Comparison of ENCODE assay signal across 8 mouse cellular contexts in genomic region chr17:26977354-26977753, GRCm38 (mm10). TPM values are rescaled to one million over a fixed set of nuclear protein-coding genes. Genes with fewer than 3 reads are reported as not detected.
DNase-seq lines count a peak whose midpoint lies in the region; ATAC-seq and TF ChIP-seq lines count a peak whose summit lies in the region.
"Not testable (repeated sequence)": the region's sequence is repeated elsewhere in the genome, so short reads cannot be mapped to it uniquely, and the experiment has no call there.

No protein-coding gene starts in this region.

- 0 out of 2 replicates have a peak, but pooled peaks have one; percentile 16 for TF ChIP-seq CTCF in heart, adult 2 months (IDR thresholded peaks at IDR 0.05)
- peak; percentile 30; the same call in 1 of the 2 replicates for TF ChIP-seq CTCF in kidney, postnatal 0 days (IDR thresholded peaks at IDR 0.05; ENCODE audit: low read depth)
- peak; percentile 26; the same call in 1 of the 2 replicates for TF ChIP-seq CTCF in liver, postnatal 0 days (IDR thresholded peaks at IDR 0.05; ENCODE audit: low read depth)
- peak; percentile 30 for TF ChIP-seq CTCF in midbrain, postnatal 0 days (IDR thresholded peaks at IDR 0.05)
- peak; percentile 25; the same call in 1 of the 2 replicates for TF ChIP-seq CTCF in stomach, postnatal 0 days (IDR thresholded peaks at IDR 0.05; ENCODE audit: low read depth)

- intact Hi-C loops in heart, adult 2 months (cut with DNase I), result not testable (repeated sequence)

- not testable (repeated sequence) for ATAC-seq in kidney, postnatal 0 days (replicated peaks; ENCODE audit: low FRiP score, low read depth); liver, postnatal 0 days; midbrain, postnatal 0 days (ENCODE audit: low FRiP score); stomach, postnatal 0 days (ENCODE audit: low FRiP score, low TSS enrichment)

- TF ChIP-seq POLR2A in heart, adult 2 months (IDR thresholded peaks at IDR 0.05; ENCODE audit: insufficient read depth, low read depth, low read length), result not testable (repeated sequence)

- not testable (repeated sequence) for H3K27ac ChIP-seq in heart, adult 2 months; kidney, postnatal 0 days; liver, postnatal 0 days (ENCODE audit: low read depth); midbrain, postnatal 0 days (ENCODE audit: low read depth, low read length); stomach, postnatal 0 days (replicated peaks)

- H3K9ac ChIP-seq in heart, adult 2 months (ENCODE audit: low read depth, low read length); kidney, postnatal 0 days (ENCODE audit: low read depth, low read length); liver, postnatal 0 days (replicated peaks); midbrain, postnatal 0 days (replicated peaks; ENCODE audit: low read length, poor library complexity, severe bottlenecking); stomach, postnatal 0 days (ENCODE audit: low read length): not testable (repeated sequence)

- H3K79me2 ChIP-seq in heart, adult 2 months (replicated peaks; ENCODE audit: control insufficient read depth, insufficient read depth, low read length), result not testable (repeated sequence)

- H3K27me3 ChIP-seq in heart, adult 2 months (ENCODE audit: control insufficient read depth, insufficient read depth, low read length); kidney, postnatal 0 days (ENCODE audit: insufficient read depth, low read length); liver, postnatal 0 days (ENCODE audit: insufficient read depth, low read length); midbrain, postnatal 0 days (ENCODE audit: insufficient read depth, low read length); stomach, postnatal 0 days (ENCODE audit: control insufficient read depth, insufficient read depth, low read length): not testable (repeated sequence)

- not testable (repeated sequence) for H3K4me2 ChIP-seq in kidney, postnatal 0 days (ENCODE audit: low read length); liver, postnatal 0 days (ENCODE audit: low read depth, low read length); midbrain, postnatal 0 days (ENCODE audit: low read depth, low read length, poor library complexity, severe bottlenecking); stomach, postnatal 0 days (replicated peaks; ENCODE audit: low read depth)

- H3K4me3 ChIP-seq in heart, adult 2 months; kidney, postnatal 0 days (replicated peaks; ENCODE audit: low read depth, low read length); liver, postnatal 0 days (ENCODE audit: low read depth, low read length); midbrain, postnatal 0 days (ENCODE audit: low read depth, low read length); stomach, postnatal 0 days (ENCODE audit: low read depth, low read length): not testable (repeated sequence)

- not testable (repeated sequence) for H3K36me3 ChIP-seq in heart, adult 2 months (ENCODE audit: control insufficient read depth, insufficient read depth, low read length); midbrain, postnatal 0 days (ENCODE audit: insufficient read depth, low read length); stomach, postnatal 0 days (ENCODE audit: control insufficient read depth, insufficient read depth, low read length)
- H3K36me3 ChIP-seq in kidney, postnatal 0 days (ENCODE audit: insufficient read depth, low read length), result peaks cover 13% of the 10 kb centered on the region
- H3K36me3 ChIP-seq in liver, postnatal 0 days (replicated peaks; ENCODE audit: insufficient read depth, low read length), result peaks cover 13% of the 10 kb centered on the region

- H3K9me3 ChIP-seq in kidney, postnatal 0 days (replicated peaks; ENCODE audit: low read length); liver, postnatal 0 days (ENCODE audit: low read length); midbrain, postnatal 0 days (ENCODE audit: low read length); stomach, postnatal 0 days (ENCODE audit: control insufficient read depth, low read length): not testable (repeated sequence)

- peak; percentile 37 for DNase-seq in CD4-positive helper T cell, adult 2 months (ENCODE audit: low read depth, low spot score)
- peak; percentile 44 for DNase-seq in ES-CJ7 (ENCODE audit: low read depth, low spot score)
- peak; percentile 54 for DNase-seq in R1 (ENCODE audit: low read depth, low spot score)
- not testable (repeated sequence) for DNase-seq in heart, adult 2 months; kidney, postnatal 0 days (ENCODE audit: low spot score); liver, postnatal 0 days; midbrain, postnatal 0 days (ENCODE audit: low spot score); stomach, postnatal 0 days (ENCODE audit: low spot score)

- not testable (repeated sequence) for H3K4me1 ChIP-seq in heart, adult 2 months (ENCODE audit: control insufficient read depth, insufficient read depth, low read length); kidney, postnatal 0 days (replicated peaks; ENCODE audit: insufficient read depth, low read length); midbrain, postnatal 0 days (ENCODE audit: insufficient read depth, low read length); stomach, postnatal 0 days (replicated peaks; ENCODE audit: control insufficient read depth, insufficient read depth)
- H3K4me1 ChIP-seq in liver, postnatal 0 days (ENCODE audit: insufficient read depth), result peaks cover 10% of the 10 kb centered on the region

- TF ChIP-seq EP300 in heart, adult 2 months (IDR thresholded peaks at IDR 0.05; ENCODE audit: insufficient read depth, low read depth, low read length); liver, postnatal 0 days (IDR thresholded peaks at IDR 0.05; ENCODE audit: low read depth); stomach, postnatal 0 days (optimal IDR thresholded peaks at IDR 0.05): not testable (repeated sequence)

- 93% methylated on average over 6 of the region's 6 CpGs for WGBS in heart, adult 2 months
- 89% methylated on average over 6 of the region's 6 CpGs for WGBS in kidney, postnatal 0 days
- 82% methylated on average over 6 of the region's 6 CpGs for WGBS in liver, postnatal 0 days (ENCODE audit: insufficient replicate concordance)
- WGBS in midbrain, postnatal 0 days, result 92% methylated on average over 6 of the region's 6 CpGs
- WGBS in stomach, postnatal 0 days, result 90% methylated on average over 6 of the region's 6 CpGs

RNA-seq across cellular contexts. Expression of gene Zbtb9, which starts 4.4 kb away (rescaled TPM):
- 1 to 10 TPM; 1.5 to 3.5 TPM for total RNA-seq in heart, adult 2 months (2021)
- polyA plus RNA-seq in heart, adult 2 months (2012; rRNA removed), result 2.4 and 2.8 TPM in 2 replicates
- 11.1 and 12.1 TPM in 2 replicates for polyA plus RNA-seq in kidney, postnatal 0 days (2015; fragmentation: Nextera tagmentation; extraction: Ambion mirVana)
- 3.3 and 4.4 TPM in 2 replicates for polyA plus RNA-seq in liver, postnatal 0 days (2015; fragmentation: Nextera tagmentation; extraction: Ambion mirVana)
- total RNA-seq in midbrain, postnatal 0 days (2014; rRNA removed), result 16.1 and 19.4 TPM in 2 replicates
- polyA plus RNA-seq in midbrain, postnatal 0 days (2015; fragmentation: Nextera tagmentation; extraction: Ambion mirVana), result 6.6 and 6.7 TPM in 2 replicates
- 6.9 and 7.8 TPM in 2 replicates for polyA plus RNA-seq in stomach, postnatal 0 days (2015; fragmentation: Nextera tagmentation; extraction: Ambion mirVana)

RNA-seq across cellular contexts. Expression of gene Syngap1, which starts 36.3 kb away (rescaled TPM):
- total RNA-seq in heart, adult 2 months (2021), result 1 to 10 TPM; 4.1 to 4.2 TPM
- polyA plus RNA-seq in heart, adult 2 months (2012; rRNA removed), result 6.7 and 9.0 TPM in 2 replicates
- 0.78 and 0.99 TPM in 2 replicates for polyA plus RNA-seq in kidney, postnatal 0 days (2015; fragmentation: Nextera tagmentation; extraction: Ambion mirVana)
- polyA plus RNA-seq in liver, postnatal 0 days (2015; fragmentation: Nextera tagmentation; extraction: Ambion mirVana), result 0.19 and 0.33 TPM in 2 replicates
- 77.0 and 90.3 TPM in 2 replicates for total RNA-seq in midbrain, postnatal 0 days (2014; rRNA removed)
- polyA plus RNA-seq in midbrain, postnatal 0 days (2015; fragmentation: Nextera tagmentation; extraction: Ambion mirVana), result 3.6 and 6.1 TPM in 2 replicates
- 0.61 and 0.70 TPM in 2 replicates for polyA plus RNA-seq in stomach, postnatal 0 days (2015; fragmentation: Nextera tagmentation; extraction: Ambion mirVana)

RNA-seq across cellular contexts. Expression of gene Cuta, which starts 38.0 kb away (rescaled TPM):
- 10 to 100 TPM; 78.6 to 94.2 TPM for total RNA-seq in heart, adult 2 months (2021)
- polyA plus RNA-seq in heart, adult 2 months (2012; rRNA removed), result 85.1 and 96.6 TPM in 2 replicates
- 226 and 227 TPM in 2 replicates for polyA plus RNA-seq in kidney, postnatal 0 days (2015; fragmentation: Nextera tagmentation; extraction: Ambion mirVana)
- 83.4 and 87.1 TPM in 2 replicates for polyA plus RNA-seq in liver, postnatal 0 days (2015; fragmentation: Nextera tagmentation; extraction: Ambion mirVana)
- total RNA-seq in midbrain, postnatal 0 days (2014; rRNA removed), result 49.6 and 55.6 TPM in 2 replicates
- polyA plus RNA-seq in midbrain, postnatal 0 days (2015; fragmentation: Nextera tagmentation; extraction: Ambion mirVana), result 136 and 143 TPM in 2 replicates
- polyA plus RNA-seq in stomach, postnatal 0 days (2015; fragmentation: Nextera tagmentation; extraction: Ambion mirVana), result 157 and 163 TPM in 2 replicates

RNA-seq across cellular contexts. Expression of gene Phf1, which starts 44.5 kb away (rescaled TPM):
- 10 to 100 TPM; 17.8 to 18.1 TPM for total RNA-seq in heart, adult 2 months (2021)
- 35.3 and 36.8 TPM in 2 replicates for polyA plus RNA-seq in heart, adult 2 months (2012; rRNA removed)
- polyA plus RNA-seq in kidney, postnatal 0 days (2015; fragmentation: Nextera tagmentation; extraction: Ambion mirVana), result 8.8 and 9.8 TPM in 2 replicates
- polyA plus RNA-seq in liver, postnatal 0 days (2015; fragmentation: Nextera tagmentation; extraction: Ambion mirVana), result 2.5 and 2.7 TPM in 2 replicates
- 48.7 and 53.5 TPM in 2 replicates for total RNA-seq in midbrain, postnatal 0 days (2014; rRNA removed)
- 32.8 and 35.8 TPM in 2 replicates for polyA plus RNA-seq in midbrain, postnatal 0 days (2015; fragmentation: Nextera tagmentation; extraction: Ambion mirVana)
- polyA plus RNA-seq in stomach, postnatal 0 days (2015; fragmentation: Nextera tagmentation; extraction: Ambion mirVana), result 4.7 and 5.8 TPM in 2 replicates

RNA-seq across cellular contexts. Expression of gene Bak1, which starts 51.5 kb away (rescaled TPM):
- total RNA-seq in heart, adult 2 months (2021), result 10 to 100 TPM; 15.0 to 16.9 TPM
- polyA plus RNA-seq in heart, adult 2 months (2012; rRNA removed), result 35.0 and 35.9 TPM in 2 replicates
- 6.3 and 6.7 TPM in 2 replicates for polyA plus RNA-seq in kidney, postnatal 0 days (2015; fragmentation: Nextera tagmentation; extraction: Ambion mirVana)
- polyA plus RNA-seq in liver, postnatal 0 days (2015; fragmentation: Nextera tagmentation; extraction: Ambion mirVana), result 2.7 and 2.9 TPM in 2 replicates
- 57.3 and 82.4 TPM in 2 replicates for total RNA-seq in midbrain, postnatal 0 days (2014; rRNA removed)
- polyA plus RNA-seq in midbrain, postnatal 0 days (2015; fragmentation: Nextera tagmentation; extraction: Ambion mirVana), result 3.9 and 5.3 TPM in 2 replicates
- 3.5 and 3.6 TPM in 2 replicates for polyA plus RNA-seq in stomach, postnatal 0 days (2015; fragmentation: Nextera tagmentation; extraction: Ambion mirVana)
